Mouse (Mus musculus): ENCODE results near the gene Rab1b.

Rab1b gene

GRCm38 (mm10) chr19:5071077-5071476 is 35.8 kb downstream of the Rab1b start:
- DNase-seq: no peak

GRCm38 (mm10) chr19:5069978-5070377 is 36.9 kb downstream of the Rab1b start:
- DNase-seq: no peak

- DNase-seq: no peak
Observed at GRCm38 (mm10) chr19:5069486-5069885, 37.4 kb downstream of the Rab1b start.

- DNase-seq: no peak
Observed at GRCm38 (mm10) chr19:5068570-5069234, 38.2 kb downstream of the Rab1b start.

GRCm38 (mm10) chr19:5067867-5068569 is 38.9 kb downstream of the Rab1b start, which contains the start of gene Cd248:
TSS of gene Cd248 (plus strand) at chr19:5068078.
- DNase-seq: no peak

- no peak for DNase-seq
Observed at GRCm38 (mm10) chr19:5067040-5067799, 39.7 kb downstream of the Rab1b start.

- no peak for DNase-seq
Observed at GRCm38 (mm10) chr19:5065104-5065503, 41.8 kb downstream of the Rab1b start.

- DNase-seq: no peak
Observed at GRCm38 (mm10) chr19:5062446-5062845, 44.4 kb downstream of the Rab1b start.

GRCm38 (mm10) chr19:5062041-5062440 is 44.8 kb downstream of the Rab1b start:
- DNase-seq: no peak

GRCm38 (mm10) chr19:5060365-5061330 is 46.2 kb downstream of the Rab1b start:
- no peak for DNase-seq

GRCm38 (mm10) chr19:5058801-5059771 is 47.8 kb downstream of the Rab1b start:
- DNase-seq: no peak

GRCm38 (mm10) chr19:5057876-5058775 is 48.7 kb downstream of the Rab1b start:
- DNase-seq: no peak

GRCm38 (mm10) chr19:5056251-5056650 is 50.6 kb downstream of the Rab1b start:
- no peak for DNase-seq

- peak; percentile 37 to 41 for DNase-seq
Observed at GRCm38 (mm10) chr19:5053909-5054308, 53.0 kb downstream of the Rab1b start.

- no peak for DNase-seq
Observed at GRCm38 (mm10) chr19:5052853-5053252, 54.0 kb downstream of the Rab1b start.

GRCm38 (mm10) chr19:5052166-5052822 is 54.6 kb downstream of the Rab1b start:
- no peak for DNase-seq

GRCm38 (mm10) chr19:5051515-5051914 is 55.4 kb downstream of the Rab1b start:
- no peak for DNase-seq

GRCm38 (mm10) chr19:5051031-5051430 is 55.8 kb downstream of the Rab1b start:
- DNase-seq: no peak

Measured in thymus, postnatal 36 days (tissue).